Mouse (Mus musculus): Measurements from ENCODE around the gene Tmem273.

Gene Tmem273

GRCm38 (mm10) chr14:32785556-32786130 is at the start of gene Tmem273:
TSS of gene Tmem273 (plus strand) at chr14:32785963.
- DNase-seq, result peak in 1 of 2 experiments; percentile 7

GRCm38 (mm10) chr14:32736561-32736960 is 49.2 kb upstream of the Tmem273 start:
- DNase-seq, result no peak

GRCm38 (mm10) chr14:32738586-32738985 is 47.2 kb upstream of the Tmem273 start:
- DNase-seq, result no peak

- DNase-seq, result no peak
These were observed 37.2 kb upstream of the Tmem273 start for GRCm38 (mm10) chr14:32748519-32748918.

GRCm38 (mm10) chr14:32750727-32751126 is 35.0 kb upstream of the Tmem273 start:
- DNase-seq, result no peak

GRCm38 (mm10) chr14:32754286-32754685 is 31.5 kb upstream of the Tmem273 start:
- DNase-seq, result no peak

GRCm38 (mm10) chr14:32762177-32762576 is 23.6 kb upstream of the Tmem273 start:
- DNase-seq, result no peak

- no peak for DNase-seq
These were observed 15.2 kb upstream of the Tmem273 start for GRCm38 (mm10) chr14:32770563-32770962.

GRCm38 (mm10) chr14:32772085-32772484 is 13.7 kb upstream of the Tmem273 start:
- no peak for DNase-seq

- DNase-seq, result peak; percentile 22 to 75
These were observed 13.0 kb upstream of the Tmem273 start for GRCm38 (mm10) chr14:32772791-32773190.

GRCm38 (mm10) chr14:32773456-32773855 is 12.3 kb upstream of the Tmem273 start:
- DNase-seq, result no peak

GRCm38 (mm10) chr14:32776077-32776476 is 9.7 kb upstream of the Tmem273 start:
- no peak for DNase-seq

- DNase-seq, result no peak
These were observed 7.4 kb upstream of the Tmem273 start for GRCm38 (mm10) chr14:32778362-32778761.

- DNase-seq, result no peak
These were observed 2.9 kb upstream of the Tmem273 start for GRCm38 (mm10) chr14:32782866-32783265.

- DNase-seq, result peak in 1 of 2 experiments; percentile 20
These were observed 1.5 kb upstream of the Tmem273 start for GRCm38 (mm10) chr14:32784130-32784747.

GRCm38 (mm10) chr14:32784748-32785134 is 1.0 kb upstream of the Tmem273 start:
- no peak for DNase-seq

- no peak for DNase-seq
These were observed 1.9 kb downstream of the Tmem273 start for GRCm38 (mm10) chr14:32787691-32788090.

GRCm38 (mm10) chr14:32796375-32796774 is 10.6 kb downstream of the Tmem273 start:
- no peak for DNase-seq

GRCm38 (mm10) chr14:32797803-32798202 is 12.0 kb downstream of the Tmem273 start:
- DNase-seq, result no peak

- DNase-seq, result no peak
These were observed 12.6 kb downstream of the Tmem273 start for GRCm38 (mm10) chr14:32798355-32798754.

- no peak for DNase-seq
These were observed 14.3 kb downstream of the Tmem273 start for GRCm38 (mm10) chr14:32800048-32800447.

- DNase-seq, result peak in 1 of 2 experiments; percentile 47
These were observed 15.4 kb downstream of the Tmem273 start for GRCm38 (mm10) chr14:32801016-32801661.

- no peak for DNase-seq
These were observed 15.9 kb downstream of the Tmem273 start for GRCm38 (mm10) chr14:32801662-32802024.

GRCm38 (mm10) chr14:32810111-32810510 is 24.3 kb downstream of the Tmem273 start:
- DNase-seq, result no peak
